Mouse (Mus musculus) forebrain, embryonic 11.5 days (tissue): Measurements from ENCODE around the gene Rnf217. TPM values are rescaled to one million over a fixed set of nuclear protein-coding genes. Genes with fewer than 3 reads are reported as not detected.

Source experiments
- ATAC-seq: fragments of 200-750 bp; cut with Nextera tagmentation; replicated peaks from 2 replicates; pipeline ENCODE4 v1.8.0; 2017; ENCODE audit warnings: moderate TSS enrichment; ENCODE audit not compliant: low FRiP score
- DNase-seq: peaks from one replicate; pipeline ENCODE4 v3.0.0-alpha.2; 2017; ENCODE audit warnings: low spot score
- H3K27ac ChIP-seq: fragments of 300-500 bp; sonication (generic); 2 replicates; pipeline ENCODE4 v1.5.1; 2014; ENCODE audit warnings: low read depth, low read length
- H3K27me3 ChIP-seq: fragments of 300-500 bp; sonication (generic); 2 replicates; pipeline ENCODE4 v1.6.1; 2014; ENCODE audit warnings: mild to moderate bottlenecking, low read length, mixed read lengths; ENCODE audit not compliant: control insufficient read depth, insufficient read depth
- H3K36me3 ChIP-seq: fragments of 300-500 bp; sonication (generic); 2 replicates; pipeline ENCODE4 v1.6.1; 2014; ENCODE audit warnings: mild to moderate bottlenecking, low read length, moderate library complexity, mixed read lengths; ENCODE audit not compliant: control insufficient read depth, insufficient read depth
- H3K4me1 ChIP-seq: fragments of 300-500 bp; sonication (generic); replicated peaks from 2 replicates; pipeline ENCODE4 v1.6.1; 2014; ENCODE audit warnings: low read length, mixed read lengths; ENCODE audit not compliant: control insufficient read depth, insufficient read depth
- H3K4me2 ChIP-seq: fragments of 300-500 bp; sonication (generic); 2 replicates; pipeline ENCODE4 v1.6.1; 2014; ENCODE audit warnings: low read depth, mild to moderate bottlenecking, low read length, moderate library complexity, mixed read lengths; ENCODE audit not compliant: severe bottlenecking
- H3K4me3 ChIP-seq: fragments of 300-500 bp; sonication (generic); 2 replicates; pipeline ENCODE4 v1.5.1; 2014; ENCODE audit warnings: low read depth, low read length
- H3K9ac ChIP-seq: fragments of 300-500 bp; sonication (generic); 2 replicates; pipeline ENCODE4 v1.6.1; 2014; ENCODE audit warnings: low read length
- H3K9me3 ChIP-seq: fragments of 300-500 bp; sonication (generic); 2 replicates; pipeline ENCODE4 v1.6.1; 2016; ENCODE audit warnings: low read length, mixed read lengths; ENCODE audit not compliant: control insufficient read depth
- WGBS: fragments of 180-500 bp; shearing (Covaris S2); extraction: QIAGEN DNeasy Blood & Tissue Kit; methylation state at CpG from one replicate; pipeline ENCODE4 v1.1.7; 2014; 5-methylcytosine and 5-hydroxymethylcytosine counted together
- polyA plus RNA-seq: library from polyadenylated mRNA; unstranded; fragments of >200 nt; fragmentation: Nextera tagmentation; extraction: Ambion mirVana; gene quantifications from 2 replicates; pipeline ENCODE4 v1.2.1, GENCODE M21; 2014

Rnf217 gene
- polyA plus RNA-seq, 1 experiment from 2014 or later = 1.2 TPM

DNA sequence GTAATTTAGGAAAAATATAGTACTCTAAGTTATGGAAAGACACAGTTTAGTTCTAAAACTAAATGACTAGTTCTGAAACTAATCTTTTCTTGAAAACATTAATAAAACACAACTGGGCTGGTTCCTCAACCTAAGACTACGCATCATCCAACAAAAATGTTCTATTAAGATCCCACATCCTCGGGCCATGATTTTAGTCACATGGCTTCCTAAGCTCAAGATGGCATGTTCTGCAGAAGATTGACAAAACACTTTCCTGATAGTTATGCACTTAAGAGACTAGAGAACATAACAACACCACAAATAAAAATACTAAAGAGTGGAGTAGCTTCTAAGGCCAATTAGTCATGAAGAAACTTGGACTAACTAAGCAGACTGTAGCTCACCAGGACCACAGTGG, 76.2 kb downstream of the Rnf217 start:
- Histone ChIP-seq H3K4me1 (peaks cover 5% of the 10 kb centered on the region; the same call in 1 of the 2 replicates), H3K9me3 (no peaks in the 10 kb centered on the region), H3K9ac (no peak overlapping the region), H3K4me2 (no peak overlapping the region), H3K36me3 (no peaks in the 10 kb centered on the region; the same call in 1 of the 2 replicates), H3K27ac (no peak overlapping the region), H3K27me3 (no peaks in the 10 kb centered on the region), H3K4me3 (no peak overlapping the region)
- DNase-seq (no peak), ATAC-seq (no peak)
- 85% methylated on average over 2 of the region's 2 CpGs for WGBS

DNA sequence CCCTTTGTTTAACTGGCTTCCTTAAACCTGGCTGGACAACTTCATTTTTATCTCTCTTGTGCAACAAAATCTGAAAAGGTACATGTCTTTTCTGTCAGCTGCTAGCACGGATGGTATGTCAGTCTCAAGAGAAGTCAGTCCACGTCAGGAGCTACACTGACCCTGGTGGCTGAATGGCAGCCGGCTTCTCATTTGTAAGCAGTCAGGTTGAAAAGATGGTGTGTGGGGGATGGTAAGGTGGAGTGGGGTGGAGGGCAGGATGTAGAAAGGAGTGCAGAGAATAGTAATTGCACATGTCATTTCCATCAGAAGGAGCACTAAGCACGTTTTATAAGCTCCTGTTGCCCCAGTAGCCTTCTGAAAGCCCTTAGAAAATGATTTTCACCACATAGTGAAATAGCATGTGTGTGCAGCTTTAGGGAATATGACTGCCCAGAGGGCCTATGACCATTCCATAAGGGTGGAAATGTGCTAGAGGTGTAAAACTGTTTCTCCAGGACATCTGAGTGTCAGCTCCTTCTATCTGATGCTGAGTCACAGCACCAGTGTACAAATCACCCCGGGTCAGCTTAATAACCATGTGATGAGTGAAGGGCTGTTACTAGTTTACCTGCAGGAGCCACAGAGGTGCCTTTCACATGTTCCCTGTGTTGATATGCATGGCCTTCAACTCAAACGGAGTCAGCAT, 80.5 kb downstream of the Rnf217 start:
- H3K27ac ChIP-seq = no peak overlapping the region
- peaks cover 5% of the 10 kb centered on the region; the same call in 1 of the 2 replicates for H3K4me1 ChIP-seq
- H3K27me3 ChIP-seq = no peaks in the 10 kb centered on the region
- 32% methylated on average over 6 of the region's 6 CpGs for WGBS
- ATAC-seq = peak; percentile 76
- H3K36me3 ChIP-seq = no peaks in the 10 kb centered on the region
- DNase-seq = no peak
- no peak overlapping the region for H3K9ac ChIP-seq
- H3K9me3 ChIP-seq = no peaks in the 10 kb centered on the region
- H3K4me3 ChIP-seq = no peak overlapping the region
- no peak overlapping the region for H3K4me2 ChIP-seq

GRCm38 (mm10) chr10:31525705-31526104, 83.3 kb downstream of the Rnf217 start:
- WGBS = 89% methylated on average over 3 of the region's 3 CpGs
- Histone ChIP-seq H3K9ac (no peak overlapping the region), H3K4me3 (no peak overlapping the region), H3K36me3 (no peaks in the 10 kb centered on the region), H3K4me1 (peaks cover 5% of the 10 kb centered on the region; the same call in 1 of the 2 replicates), H3K9me3 (no peaks in the 10 kb centered on the region), H3K27me3 (no peaks in the 10 kb centered on the region), H3K4me2 (no peak overlapping the region), H3K27ac (no peak overlapping the region)
- no peak for ATAC-seq
- no peak for DNase-seq

DNA sequence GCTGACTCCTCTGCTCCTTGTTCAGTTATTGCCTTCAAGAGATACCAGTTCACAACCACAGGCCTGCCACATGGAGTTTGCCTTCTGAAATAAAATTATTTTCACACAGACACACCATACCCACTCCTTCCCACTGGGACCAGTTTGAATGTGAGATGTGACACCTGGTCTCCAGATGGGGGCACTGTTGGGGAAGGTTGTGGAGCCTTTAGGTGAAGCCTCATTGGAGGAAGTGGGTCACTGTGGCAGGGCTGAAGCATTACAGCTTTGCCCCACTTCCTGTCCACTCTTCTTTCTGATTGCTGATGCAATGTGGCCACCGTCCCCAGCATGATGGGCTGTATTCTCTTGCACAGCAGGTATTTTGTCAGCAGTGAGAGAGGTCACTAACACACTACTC, 89.6 kb downstream of the Rnf217 start:
- Histone ChIP-seq H3K4me1 (no peaks in the 10 kb centered on the region), H3K9ac (no peak overlapping the region), H3K36me3 (no peaks in the 10 kb centered on the region), H3K27me3 (no peaks in the 10 kb centered on the region), H3K27ac (no peak overlapping the region), H3K4me2 (no peak overlapping the region), H3K4me3 (no peak overlapping the region), H3K9me3 (no peaks in the 10 kb centered on the region)
- ATAC-seq (peak; percentile 46; the same call in 1 of the 2 replicates), DNase-seq (no peak)
- 53% methylated on average over 1 of the region's 1 CpGs for WGBS

- no peak overlapping the region for H3K27ac ChIP-seq
- no peaks in the 10 kb centered on the region for H3K4me1 ChIP-seq
- ATAC-seq (no peak), DNase-seq (no peak)
- no peaks in the 10 kb centered on the region for H3K9me3 ChIP-seq
- H3K4me3 ChIP-seq = no peak overlapping the region
- WGBS = 91% methylated on average over 4 of the region's 4 CpGs
- no peak overlapping the region for H3K4me2 ChIP-seq
- H3K36me3 ChIP-seq = no peaks in the 10 kb centered on the region
- no peak overlapping the region for H3K9ac ChIP-seq
- no peaks in the 10 kb centered on the region for H3K27me3 ChIP-seq
Observed at GRCm38 (mm10) chr10:31518210-31518609, 90.8 kb downstream of the Rnf217 start.

- ATAC-seq = no peak
- H3K27me3 ChIP-seq = no peaks in the 10 kb centered on the region
- H3K9ac ChIP-seq = no peak overlapping the region
- H3K4me1 ChIP-seq = no peaks in the 10 kb centered on the region
- WGBS = 82% methylated on average over 4 of the region's 4 CpGs
- H3K36me3 ChIP-seq = no peaks in the 10 kb centered on the region
- H3K4me2 ChIP-seq = no peak overlapping the region
- DNase-seq = no peak
- H3K4me3 ChIP-seq = no peak overlapping the region
- H3K9me3 ChIP-seq = no peaks in the 10 kb centered on the region
- H3K27ac ChIP-seq = no peak overlapping the region
Observed at GRCm38 (mm10) chr10:31517192-31517591, 91.8 kb downstream of the Rnf217 start.

DNA sequence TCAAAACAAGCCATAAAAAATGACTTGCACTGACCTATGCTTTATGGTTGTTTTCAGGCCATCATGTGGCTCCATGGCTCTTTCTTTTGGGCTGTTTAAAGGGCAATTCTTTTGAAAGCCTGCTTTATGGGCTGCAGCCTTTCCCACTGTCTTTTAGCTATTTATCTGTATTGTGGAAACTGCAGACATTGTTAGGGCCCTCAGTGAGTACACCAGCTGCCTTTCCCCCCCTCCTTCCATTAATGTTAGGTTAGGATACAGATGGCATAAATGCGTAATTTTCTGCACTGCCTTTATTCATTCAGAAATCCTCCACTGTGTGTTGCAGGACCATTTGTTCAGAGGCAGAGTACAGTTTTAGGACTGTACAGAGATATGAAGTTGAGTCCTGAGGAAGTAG, 93.1 kb downstream of the Rnf217 start:
- WGBS = 76% methylated on average over 1 of the region's 1 CpGs
- H3K27me3 ChIP-seq = no peaks in the 10 kb centered on the region
- no peak overlapping the region for H3K9ac ChIP-seq
- H3K36me3 ChIP-seq = no peaks in the 10 kb centered on the region
- H3K9me3 ChIP-seq = no peaks in the 10 kb centered on the region
- DNase-seq = no peak
- no peak overlapping the region for H3K4me2 ChIP-seq
- no peak; the same call in 1 of the 2 replicates for ATAC-seq
- no peak overlapping the region for H3K27ac ChIP-seq
- H3K4me3 ChIP-seq = no peak overlapping the region
- H3K4me1 ChIP-seq = no peaks in the 10 kb centered on the region

DNA sequence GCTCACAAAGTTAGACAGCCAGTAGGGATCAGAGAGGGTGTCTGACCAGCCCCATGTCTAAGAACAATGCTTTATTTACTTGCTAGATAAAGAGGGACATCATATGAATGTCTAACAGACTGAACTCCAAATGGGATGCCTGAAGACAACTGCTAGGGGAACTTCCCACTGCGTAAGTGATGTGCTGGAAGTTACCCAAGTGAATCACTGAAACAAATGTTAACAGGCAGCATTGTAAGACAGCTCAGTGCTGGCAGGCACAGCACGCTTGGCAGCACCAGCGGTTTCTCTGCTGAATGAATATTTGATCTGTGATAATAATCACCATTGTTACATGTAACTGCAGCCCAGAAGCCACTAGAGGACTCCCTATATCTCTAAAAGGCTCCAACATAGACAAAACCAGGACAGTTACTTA, 104.8 kb downstream of the Rnf217 start:
- Histone ChIP-seq H3K4me1 (no peaks in the 10 kb centered on the region), H3K27me3 (no peaks in the 10 kb centered on the region), H3K4me3 (no peak overlapping the region), H3K36me3 (no peaks in the 10 kb centered on the region), H3K9ac (no peak overlapping the region), H3K27ac (no peak overlapping the region), H3K4me2 (no peak overlapping the region), H3K9me3 (no peaks in the 10 kb centered on the region)
- no peak for ATAC-seq
- no peak for DNase-seq
- WGBS = 76% methylated on average over 3 of the region's 3 CpGs

- no peaks in the 10 kb centered on the region for H3K4me1 ChIP-seq
- no peak overlapping the region for H3K4me3 ChIP-seq
- DNase-seq (no peak), ATAC-seq (no peak)
- H3K4me2 ChIP-seq = no peak overlapping the region
- H3K36me3 ChIP-seq = no peaks in the 10 kb centered on the region
- H3K27ac ChIP-seq = no peak overlapping the region
- no peak overlapping the region for H3K9ac ChIP-seq
- H3K27me3 ChIP-seq = no peaks in the 10 kb centered on the region
- 89% methylated on average over 8 of the region's 8 CpGs for WGBS
- no peaks in the 10 kb centered on the region for H3K9me3 ChIP-seq
Observed at GRCm38 (mm10) chr10:31503542-31504133, 105.3 kb downstream of the Rnf217 start.
